Mouse (Mus musculus): ENCODE measurements around the gene Galp.

- TF ChIP-seq CTCF (IDR thresholded peaks at IDR 0.05; ENCODE audit: borderline replicate concordance, control insufficient read depth, extremely low read depth, insufficient read depth, low read length, poor library complexity) (no peak), POLR2A (IDR thresholded peaks at IDR 0.05; ENCODE audit: control insufficient read depth, extremely low read depth, insufficient read depth, low read length, poor library complexity) (no peak)
Observed at GRCm38 (mm10) chr7:6170391-6170790, 26.5 kb upstream of the Galp start.
